Mouse (Mus musculus) liver, embryonic 11.5 days (tissue): Measurements from ENCODE around the gene Pcnx. TPM values are rescaled to one million over a fixed set of nuclear protein-coding genes. Genes with fewer than 3 reads are reported as not detected.
"Not testable (repeated sequence)": the region's sequence is repeated elsewhere in the genome, so short reads cannot be mapped to it uniquely, and the experiment has no call there.

Experiments used
- ATAC-seq: fragments of 200-750 bp; cut with Nextera tagmentation; replicated peaks from 2 replicates; pipeline ENCODE4 v1.8.0; 2017; ENCODE audit warnings: moderate number of reproducible peaks, mild to moderate bottlenecking, moderate TSS enrichment, moderate library complexity; ENCODE audit not compliant: low FRiP score
- DNase-seq: peaks from one replicate; pipeline ENCODE4 v3.0.0-alpha.2; 2017; ENCODE audit warnings: low spot score
- H3K27ac ChIP-seq: fragments of 300-500 bp; sonication (generic); 2 replicates; pipeline ENCODE4 v1.5.1; 2014; ENCODE audit warnings: mild to moderate bottlenecking, low read depth, low read length, control low read depth
- H3K27me3 ChIP-seq: fragments of 300-500 bp; sonication (generic); replicated peaks from 2 replicates; pipeline ENCODE4 v1.6.1; 2014; ENCODE audit warnings: low read length, mixed read lengths; ENCODE audit not compliant: control insufficient read depth, insufficient read depth
- H3K36me3 ChIP-seq: fragments of 300-500 bp; sonication (generic); 2 replicates; pipeline ENCODE4 v1.6.1; 2014; ENCODE audit warnings: mild to moderate bottlenecking, low read length, moderate library complexity, mixed read lengths; ENCODE audit not compliant: control insufficient read depth, insufficient read depth
- H3K4me1 ChIP-seq: fragments of 300-500 bp; sonication (generic); replicated peaks from 2 replicates; pipeline ENCODE4 v1.6.1; 2014; ENCODE audit warnings: low read length, mixed read lengths; ENCODE audit not compliant: control insufficient read depth, insufficient read depth
- H3K4me2 ChIP-seq: fragments of 300-500 bp; sonication (generic); 2 replicates; pipeline ENCODE4 v1.6.1; 2014; ENCODE audit warnings: mild to moderate bottlenecking, control low read depth, moderate library complexity
- H3K4me3 ChIP-seq: fragments of 300-500 bp; sonication (generic); 2 replicates; pipeline ENCODE4 v1.5.1; 2014; ENCODE audit warnings: low read depth, low read length, control low read depth
- H3K9ac ChIP-seq: fragments of 300-500 bp; sonication (generic); 2 replicates; pipeline ENCODE4 v1.6.1; 2014; ENCODE audit warnings: low read depth, low read length, control low read depth
- H3K9me3 ChIP-seq: fragments of 300-500 bp; sonication (generic); 2 replicates; pipeline ENCODE4 v1.6.1; 2016; ENCODE audit warnings: low read length, inconsistent platforms, mixed read lengths; ENCODE audit not compliant: control insufficient read depth
- WGBS: fragments of 180-500 bp; shearing (Covaris S2); extraction: QIAGEN DNeasy Blood & Tissue Kit; methylation state at CpG from one replicate; pipeline ENCODE4 v1.1.7; 2014; 5-methylcytosine and 5-hydroxymethylcytosine counted together
- polyA plus RNA-seq: library from polyadenylated mRNA; unstranded; fragments of >200 nt; fragmentation: Nextera tagmentation; extraction: Ambion mirVana; gene quantifications from 2 replicates; pipeline ENCODE4 v1.2.1, GENCODE M21; 2014

Pcnx gene
- polyA plus RNA-seq, 1 experiment from 2014 or later, result 9.4 TPM

- Histone ChIP-seq H3K4me3 (no peak overlapping the region), H3K9ac (no peak overlapping the region), H3K4me2 (no peak overlapping the region), H3K4me1 (no peaks in the 10 kb centered on the region), H3K9me3 (no peaks in the 10 kb centered on the region), H3K27ac (no peak overlapping the region), H3K36me3 (peaks cover 5% of the 10 kb centered on the region; the same call in 1 of the 2 replicates), H3K27me3 (no peaks in the 10 kb centered on the region)
- 65% methylated on average over 2 of the region's 2 CpGs for WGBS
- DNase-seq, result no peak
- ATAC-seq, result no peak
Measured at GRCm38 (mm10) chr12:81974806-81975205, 115.0 kb downstream of the Pcnx start.

GRCm38 (mm10) chr12:81977346-81977745 is 117.5 kb downstream of the Pcnx start:
- Histone ChIP-seq H3K27me3 (no peaks in the 10 kb centered on the region), H3K4me1 (no peaks in the 10 kb centered on the region), H3K9ac (no peak overlapping the region), H3K9me3 (no peaks in the 10 kb centered on the region), H3K4me2 (no peak overlapping the region), H3K27ac (no peak overlapping the region), H3K4me3 (no peak overlapping the region), H3K36me3 (peaks cover 9% of the 10 kb centered on the region)
- DNase-seq (no peak), ATAC-seq (no peak)
- WGBS, result 76% methylated on average over 4 of the region's 4 CpGs

- H3K4me1 ChIP-seq, result no peaks in the 10 kb centered on the region
- DNase-seq, result no peak
- no peaks in the 10 kb centered on the region for H3K27me3 ChIP-seq
- 82% methylated on average over 2 of the region's 2 CpGs for WGBS
- H3K9ac ChIP-seq, result no peak overlapping the region
- H3K27ac ChIP-seq, result no peak overlapping the region
- H3K4me3 ChIP-seq, result no peak overlapping the region
- no peak for ATAC-seq
- H3K4me2 ChIP-seq, result no peak overlapping the region
- H3K36me3 ChIP-seq, result peaks cover 10% of the 10 kb centered on the region
- H3K9me3 ChIP-seq, result no peaks in the 10 kb centered on the region
Measured at GRCm38 (mm10) chr12:81979312-81979711, 119.5 kb downstream of the Pcnx start.

- no peaks in the 10 kb centered on the region for H3K4me1 ChIP-seq
- no peaks in the 10 kb centered on the region for H3K27me3 ChIP-seq
- H3K9ac ChIP-seq, result no peak overlapping the region
- no peak overlapping the region for H3K4me2 ChIP-seq
- WGBS, result 90% methylated on average over 4 of the region's 4 CpGs
- no peak for DNase-seq
- ATAC-seq, result no peak
- H3K27ac ChIP-seq, result no peak overlapping the region
- no peaks in the 10 kb centered on the region for H3K9me3 ChIP-seq
- no peak overlapping the region for H3K4me3 ChIP-seq
- H3K36me3 ChIP-seq, result peaks cover 14% of the 10 kb centered on the region
Measured at GRCm38 (mm10) chr12:81992106-81992505, 132.3 kb downstream of the Pcnx start.

GRCm38 (mm10) chr12:81992996-81993395 is 133.2 kb downstream of the Pcnx start:
- ATAC-seq, result no peak
- Histone ChIP-seq H3K27ac (no peak overlapping the region), H3K9ac (no peak overlapping the region), H3K36me3 (peaks cover 11% of the 10 kb centered on the region), H3K4me3 (no peak overlapping the region), H3K27me3 (no peaks in the 10 kb centered on the region), H3K4me1 (no peaks in the 10 kb centered on the region), H3K4me2 (no peak overlapping the region), H3K9me3 (no peaks in the 10 kb centered on the region)
- WGBS, result 87% methylated on average over 6 of the region's 6 CpGs
- no peak for DNase-seq

- Histone ChIP-seq H3K4me3 (no peak overlapping the region), H3K4me1 (no peaks in the 10 kb centered on the region), H3K4me2 (no peak overlapping the region), H3K27ac (no peak overlapping the region), H3K36me3 (peaks cover 11% of the 10 kb centered on the region), H3K9ac (no peak overlapping the region), H3K9me3 (no peaks in the 10 kb centered on the region), H3K27me3 (no peaks in the 10 kb centered on the region)
- 87% methylated on average over 20 of the region's 20 CpGs for WGBS
- ATAC-seq, result no peak
- no peak for DNase-seq
Measured at GRCm38 (mm10) chr12:81994911-81995667, 135.3 kb downstream of the Pcnx start.

- WGBS, result 85% methylated on average over 14 of the region's 14 CpGs
- ATAC-seq, result no peak
- peaks cover 2% of the 10 kb centered on the region; the same call in 1 of the 2 replicates for H3K36me3 ChIP-seq
Measured at GRCm38 (mm10) chr12:81996679-81997362, 137.0 kb downstream of the Pcnx start.

GRCm38 (mm10) chr12:81997497-81997896 is 137.7 kb downstream of the Pcnx start:
- Histone ChIP-seq H3K4me1 (no peaks in the 10 kb centered on the region), H3K9me3 (no peaks in the 10 kb centered on the region), H3K36me3 (no peaks in the 10 kb centered on the region), H3K27ac (no peak overlapping the region), H3K9ac (no peak overlapping the region), H3K27me3 (no peaks in the 10 kb centered on the region), H3K4me2 (no peak overlapping the region), H3K4me3 (no peak overlapping the region)
- no peak for ATAC-seq
- 44% methylated on average over 3 of the region's 3 CpGs for WGBS
- DNase-seq, result no peak

More at GRCm38 (mm10) chr12:81996679-81997362, 137.0 kb downstream of the Pcnx start:
- Histone ChIP-seq H3K27me3 (no peaks in the 10 kb centered on the region), H3K9ac (no peak overlapping the region), H3K9me3 (no peaks in the 10 kb centered on the region), H3K4me2 (no peak overlapping the region), H3K27ac (no peak overlapping the region), H3K4me3 (no peak overlapping the region), H3K4me1 (no peaks in the 10 kb centered on the region)
- no peak for DNase-seq

- H3K4me1 ChIP-seq, H3K9ac ChIP-seq, H3K4me3 ChIP-seq, H3K27me3 ChIP-seq, H3K27ac ChIP-seq, DNase-seq, H3K36me3 ChIP-seq, H3K4me2 ChIP-seq, H3K9me3 ChIP-seq: not testable (repeated sequence)
- no CpG with 5 or more reads among the region's 6 CpGs for WGBS
- peak; percentile 36; the same call in 1 of the 2 replicates for ATAC-seq
Measured at GRCm38 (mm10) chr12:82002697-82003096, 142.9 kb downstream of the Pcnx start.
